Mouse (Mus musculus) cerebellum, postnatal 4 days (tissue): ENCODE measurements around the gene Serpine2.

ENCODE experiments used
- DNase-seq, 2 experiments: peaks; one replicate each; pipeline ENCODE4 v3.0.0; 2022; ENCODE audit warnings: low spot score in 2 of 2, mixed read lengths in 1 of 2

Gene Serpine2

GRCm38 (mm10) chr1:79815446-79815845 is 45.5 kb downstream of the Serpine2 start:
- DNase-seq = no peak

- no peak for DNase-seq
Observed at GRCm38 (mm10) chr1:79809447-79809846, 51.5 kb downstream of the Serpine2 start.

- DNase-seq = peak in 1 of 2 experiments; percentile 41
Observed at GRCm38 (mm10) chr1:79806865-79807264, 54.1 kb downstream of the Serpine2 start.

- DNase-seq = no peak
Observed at GRCm38 (mm10) chr1:79803614-79804013, 57.4 kb downstream of the Serpine2 start.

- DNase-seq = no peak
Observed at GRCm38 (mm10) chr1:79802858-79803427, 58.0 kb downstream of the Serpine2 start.

GRCm38 (mm10) chr1:79797084-79797483 is 63.9 kb downstream of the Serpine2 start:
- DNase-seq = no peak

GRCm38 (mm10) chr1:79786267-79786927 is 74.6 kb downstream of the Serpine2 start:
- DNase-seq = peak in 1 of 2 experiments; percentile 37

GRCm38 (mm10) chr1:79782433-79782832 is 78.5 kb downstream of the Serpine2 start:
- no peak for DNase-seq

- DNase-seq = no peak
Observed at GRCm38 (mm10) chr1:79778011-79778410, 83.0 kb downstream of the Serpine2 start.

GRCm38 (mm10) chr1:79775927-79776458 is 85.0 kb downstream of the Serpine2 start, which contains the start of the genes Mrpl44 and Wdfy1:
Mrpl44 (plus strand) TSS chr1:79776018.
Wdfy1 (minus strand) TSS chr1:79776143.
- DNase-seq = peak; percentile 99

GRCm38 (mm10) chr1:79774164-79774780 is 86.7 kb downstream of the Serpine2 start:
- DNase-seq = no peak

GRCm38 (mm10) chr1:79768231-79768630 is 92.7 kb downstream of the Serpine2 start:
- no peak for DNase-seq

GRCm38 (mm10) chr1:79764483-79764882 is 96.5 kb downstream of the Serpine2 start:
- no peak for DNase-seq

- no peak for DNase-seq
Observed at GRCm38 (mm10) chr1:79764031-79764430, 96.9 kb downstream of the Serpine2 start.

- DNase-seq = peak in 1 of 2 experiments; percentile 6
Observed at GRCm38 (mm10) chr1:79762282-79763250, 98.4 kb downstream of the Serpine2 start.

GRCm38 (mm10) chr1:79761917-79762271 is 99.1 kb downstream of the Serpine2 start:
- DNase-seq = no peak

GRCm38 (mm10) chr1:79761106-79761916 is 99.7 kb downstream of the Serpine2 start:
- DNase-seq = peak; percentile 60 to 79

GRCm38 (mm10) chr1:79760656-79761055 is 100.3 kb downstream of the Serpine2 start:
- peak in 1 of 2 experiments; percentile 7 for DNase-seq

GRCm38 (mm10) chr1:79759436-79759972 is 101.5 kb downstream of the Serpine2 start:
- no peak for DNase-seq

GRCm38 (mm10) chr1:79759006-79759405 is 102.0 kb downstream of the Serpine2 start:
- DNase-seq = no peak
